8 mouse cellular contexts compared by ENCODE assay signal in genomic region chr12:55464846-55465361, GRCm38 (mm10). TPM values are rescaled to one million over a fixed set of nuclear protein-coding genes. Genes with fewer than 3 reads are reported as not detected.
DNase-seq lines count a peak whose midpoint lies in the region; ATAC-seq lines count a peak whose summit lies in the region.

No protein-coding gene starts in this region.

- peaks cover 48% of the 10 kb centered on the region for H3K4me1 ChIP-seq in limb, embryonic 12.5 days (replicated peaks)
- H3K4me1 ChIP-seq in limb, embryonic 10.5 days, result peaks cover 40% of the 10 kb centered on the region
- H3K4me1 ChIP-seq in embryonic facial prominence, embryonic 13.5 days, result peaks cover 74% of the 10 kb centered on the region

- WGBS in limb, embryonic 12.5 days, result 68% methylated on average over 14 of the region's 14 CpGs
- 85% methylated on average over 14 of the region's 14 CpGs for WGBS in limb, embryonic 10.5 days
- WGBS in embryonic facial prominence, embryonic 13.5 days, result 45% methylated on average over 14 of the region's 14 CpGs

- no peak overlapping the region for H3K4me3 ChIP-seq in limb, embryonic 12.5 days (replicated peaks)
- no peak overlapping the region for H3K4me3 ChIP-seq in limb, embryonic 10.5 days
- no peak overlapping the region for H3K4me3 ChIP-seq in embryonic facial prominence, embryonic 13.5 days

- H3K27me3 ChIP-seq in limb, embryonic 12.5 days, result peaks cover 3% of the 10 kb centered on the region; the same call in 1 of the 2 replicates
- peaks cover 9% of the 10 kb centered on the region; the same call in 1 of the 2 replicates for H3K27me3 ChIP-seq in limb, embryonic 10.5 days (ENCODE audit: low read depth, poor library complexity, severe bottlenecking)
- peaks cover 5% of the 10 kb centered on the region; the same call in 1 of the 2 replicates for H3K27me3 ChIP-seq in embryonic facial prominence, embryonic 13.5 days

- peak overlapping the region; percentile 75; the same call in 1 of the 2 replicates for H3K27ac ChIP-seq in limb, embryonic 12.5 days
- no peak overlapping the region for H3K27ac ChIP-seq in limb, embryonic 10.5 days
- peak overlapping the region; percentile 95 for H3K27ac ChIP-seq in embryonic facial prominence, embryonic 13.5 days

- ATAC-seq in limb, embryonic 12.5 days (ENCODE audit: insufficient number of reproducible peaks, insufficient read depth, low FRiP score, low TSS enrichment, low read depth), result no peak
- no peak for ATAC-seq in embryonic facial prominence, embryonic 13.5 days (ENCODE audit: insufficient number of reproducible peaks, insufficient read depth, low FRiP score, low TSS enrichment, low read depth)

- no peak overlapping the region for H3K4me2 ChIP-seq in limb, embryonic 12.5 days
- peak overlapping the region; percentile 44 for H3K4me2 ChIP-seq in embryonic facial prominence, embryonic 13.5 days

- H3K36me3 ChIP-seq in limb, embryonic 12.5 days, result no peaks in the 10 kb centered on the region
- H3K36me3 ChIP-seq in limb, embryonic 10.5 days, result no peaks in the 10 kb centered on the region
- H3K36me3 ChIP-seq in embryonic facial prominence, embryonic 13.5 days, result no peaks in the 10 kb centered on the region

- no peaks in the 10 kb centered on the region for H3K9me3 ChIP-seq in limb, embryonic 12.5 days
- no peaks in the 10 kb centered on the region for H3K9me3 ChIP-seq in limb, embryonic 10.5 days (replicated peaks)
- H3K9me3 ChIP-seq in embryonic facial prominence, embryonic 13.5 days, result no peaks in the 10 kb centered on the region

- H3K9ac ChIP-seq in limb, embryonic 12.5 days (replicated peaks), result no peak overlapping the region
- H3K9ac ChIP-seq in embryonic facial prominence, embryonic 13.5 days, result no peak overlapping the region

- peak; percentile 66 to 86 for DNase-seq in adrenal gland, adult (ENCODE audit: inconsistent age in 2 of 2, low spot score in 1 of 2)
- no peak for DNase-seq in adrenal gland, postnatal 25 days
- DNase-seq in limb, embryonic 10.5 days (ENCODE audit: low spot score), result no peak
- peak; percentile 52 for DNase-seq in kidney, postnatal 10 days
- DNase-seq in naive thymus-derived CD4-positive, alpha-beta T cell, adult 2 months (ENCODE audit: low read depth), result peak; percentile 85
- DNase-seq in embryo, embryonic 9.5 days (ENCODE audit: extremely low spot score), result no peak

RNA-seq across cellular contexts. Expression of gene Nfkbia, which starts 27.5 kb away (rescaled TPM):
- total RNA-seq in adrenal gland, postnatal 25 days (2021), result 74.3 and 77.9 TPM in 2 replicates
- polyA plus RNA-seq in limb, embryonic 12.5 days (2016; fragmentation: Nextera tagmentation; extraction: Ambion mirVana), result 85.7 and 94.9 TPM in 2 replicates
- 38.0 and 56.9 TPM in 2 replicates for polyA plus RNA-seq in limb, embryonic 10.5 days (2016; fragmentation: Nextera tagmentation; extraction: Ambion mirVana)
- 117 and 126 TPM in 2 replicates for polyA plus RNA-seq in embryonic facial prominence, embryonic 13.5 days (2015; fragmentation: Nextera tagmentation; extraction: Ambion mirVana)

Comparison
In these comparisons a context has a peak if more than half of its experiments do, and no peak if none do; other contexts are left out.
1. DNase-seq: peak in adrenal gland, adult (2 of 2), kidney, postnatal 10 days (single experiment) and naive thymus-derived CD4-positive, alpha-beta T cell, adult 2 months (single experiment); none in adrenal gland, postnatal 25 days (single experiment), limb, embryonic 10.5 days (single experiment) and embryo, embryonic 9.5 days (single experiment).